Mouse (Mus musculus) thymus, adult 2 months (tissue): Measurements from ENCODE around the gene Haus8.

ENCODE experiments used
- CTCF ChIP-seq: fragments of 200-500 bp; IDR thresholded peaks from 2 replicates; pipeline ENCODE4 v1.5.1; 2012; ENCODE audit warnings: mild to moderate bottlenecking, control low read depth, low read length, moderate library complexity, borderline replicate concordance; ENCODE audit not compliant: control insufficient read depth, poor library complexity, insufficient read depth; ENCODE audit errors: extremely low read depth
- POLR2A ChIP-seq: fragments of 200-500 bp; IDR thresholded peaks from 2 replicates; pipeline ENCODE4 v1.6.1; 2012; ENCODE audit warnings: mild to moderate bottlenecking, low read length, control low read depth, moderate library complexity; ENCODE audit not compliant: control insufficient read depth, poor library complexity, insufficient read depth; ENCODE audit errors: extremely low read depth

DNA sequence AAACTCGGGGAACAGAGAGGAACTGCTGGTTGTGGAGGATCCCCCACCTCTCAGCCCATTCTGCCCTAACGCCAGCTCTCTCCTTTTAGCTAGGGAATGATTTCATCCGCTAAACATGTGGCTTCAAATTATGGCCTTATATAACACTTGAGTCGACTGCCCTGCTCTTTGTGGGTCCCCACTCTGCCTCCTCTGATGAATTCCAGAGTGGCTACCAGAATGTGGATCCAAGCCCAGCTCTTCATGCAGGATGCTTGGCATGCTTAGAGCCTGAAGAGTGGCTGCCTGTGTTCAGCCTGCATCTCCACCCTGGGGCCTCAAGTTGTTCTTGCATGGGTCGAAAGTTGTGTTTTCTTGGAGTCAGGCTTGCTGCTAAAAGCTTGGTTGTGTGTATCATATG, 9.9 kb upstream of the Haus8 start:
- TF ChIP-seq CTCF, result no peak
- no peak for TF ChIP-seq POLR2A
